8 mouse cellular contexts compared by ENCODE assay signal in the genomic region with DNA sequence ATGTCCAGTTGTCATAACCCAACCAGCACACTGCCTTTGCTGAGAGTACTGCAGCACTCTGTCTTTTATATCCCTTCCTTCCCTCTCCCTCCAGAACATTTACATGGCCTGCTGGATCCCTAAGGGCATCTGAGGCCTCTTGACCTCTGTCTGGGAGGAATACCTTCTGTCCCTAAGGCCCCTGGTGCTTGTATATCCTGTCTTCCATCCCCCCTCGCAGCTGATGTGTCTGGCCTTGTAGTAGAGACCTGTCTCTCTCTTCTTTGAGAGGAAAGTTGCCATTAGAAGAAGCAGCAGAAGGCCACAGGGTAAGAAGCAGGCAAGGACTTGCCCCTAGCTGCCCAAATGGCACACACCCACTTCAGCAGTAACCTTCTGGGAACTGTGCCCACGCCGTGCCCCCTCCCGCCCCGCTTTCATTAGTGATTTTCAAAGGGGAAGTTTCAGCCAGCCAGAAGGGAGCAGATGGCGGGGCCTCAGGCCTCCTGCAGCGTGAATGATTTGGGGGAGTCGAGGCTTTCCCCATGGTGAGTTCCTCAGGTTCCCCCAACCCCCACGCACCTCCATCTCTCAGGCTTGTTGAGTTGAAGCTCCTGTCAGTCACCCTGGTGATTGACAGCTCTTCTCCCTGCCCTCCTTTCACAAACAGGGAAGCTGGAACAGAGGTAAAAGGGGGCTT. TPM values are rescaled to one million over a fixed set of nuclear protein-coding genes. Genes with fewer than 3 reads are reported as not detected.
DNase-seq lines count a peak whose midpoint lies in the region; ATAC-seq lines count a peak whose summit lies in the region.

No protein-coding gene starts in this region.

- ATAC-seq in granulocyte monocyte progenitor cell, adult 5-6 weeks (replicated peaks; ENCODE audit: poor library complexity, severe bottlenecking) = peak; percentile 95
- ATAC-seq in monocyte, adult 5-6 weeks (replicated peaks; ENCODE audit: insufficient number of reproducible peaks, low FRiP score, low TSS enrichment, poor library complexity, severe bottlenecking) = 0 out of 2 replicates have a peak, but pooled peaks have one; percentile 27

- peak; percentile 39 for DNase-seq in gastrocnemius, postnatal 10 days
- DNase-seq in gastrocnemius, postnatal 25 days = no peak
- peak; percentile 33 to 38 for DNase-seq in B cell, adult 2 months
- DNase-seq in cerebellum, postnatal 36 days = peak; percentile 58 to 69
- DNase-seq in left cerebral cortex, postnatal 14 days (ENCODE audit: low spot score in 2 of 2) = peak; percentile 60 to 63
- DNase-seq in thymus, postnatal 10 days (ENCODE audit: low spot score in 2 of 2) = no peak

- intact Hi-C loops in left cerebral cortex, postnatal 14 days (cut with DNase I) = no loop called here

RNA-seq across cellular contexts. Expression of a gene that starts 33.3 kb away (rescaled TPM):
- 10 to 100 TPM; 42.6 to 51.8 TPM for total RNA-seq in gastrocnemius, postnatal 10 days (2021)
- total RNA-seq in gastrocnemius, postnatal 25 days (2021) = 10 to 100 TPM; 38.8 to 72.8 TPM
- total RNA-seq in granulocyte monocyte progenitor cell, adult 5-6 weeks (2014; fragmentation: Nextera tagmentation) = 108 and 162 TPM in 2 replicates
- 55.7 and 75.6 TPM in 2 replicates for total RNA-seq in granulocyte monocyte progenitor cell, adult 5-6 weeks (2017)
- total RNA-seq in left cerebral cortex, postnatal 14 days (2021) = 100 to 1,000 TPM; 133 to 138 TPM
- 73.0 to 131 TPM (median 84.8 TPM) in 3 replicates for total RNA-seq in monocyte, adult 5-6 weeks (2017)

RNA-seq across cellular contexts. Expression of a gene that starts 44.2 kb away (rescaled TPM):
- total RNA-seq in gastrocnemius, postnatal 10 days (2021) = not detected
- total RNA-seq in gastrocnemius, postnatal 25 days (2021) = not detected
- total RNA-seq in granulocyte monocyte progenitor cell, adult 5-6 weeks (2014; fragmentation: Nextera tagmentation) = not detected in 2 replicates
- not detected in 2 replicates for total RNA-seq in granulocyte monocyte progenitor cell, adult 5-6 weeks (2017)
- 1 to 10 TPM in 1 of 2 experiments, under 1 TPM in 1; 0.86 to 1.3 TPM for total RNA-seq in left cerebral cortex, postnatal 14 days (2021)
- not detected in 3 replicates for total RNA-seq in monocyte, adult 5-6 weeks (2017)

Comparison
In these comparisons a context has a peak if more than half of its experiments do, and no peak if none do; other contexts are left out.
1. DNase-seq: peak in gastrocnemius, postnatal 10 days (single experiment), B cell, adult 2 months (2 of 2), cerebellum, postnatal 36 days (2 of 2) and left cerebral cortex, postnatal 14 days (2 of 2); none in gastrocnemius, postnatal 25 days (single experiment) and thymus, postnatal 10 days (0 of 2).